Mouse (Mus musculus): ENCODE measurements around the gene Abca5. TPM values are rescaled to one million over a fixed set of nuclear protein-coding genes. Genes with fewer than 3 reads are reported as not detected.
A peak's percentile ranks its signal among the peaks of the same experiment; 100 is the strongest.

Abca5 gene
- polyA plus RNA-seq, 1 experiment from 2014 or later = 2.2 TPM

- ATAC-seq (replicated peaks; ENCODE audit: low FRiP score, low read depth) = no peak
Measured at GRCm38 (mm10) chr11:110330093-110330492, 7.4 kb downstream of the Abca5 start.

GRCm38 (mm10) chr11:110322266-110322665 is 15.2 kb downstream of the Abca5 start:
- DNase-seq (ENCODE audit: low spot score) (no peak), ATAC-seq (replicated peaks; ENCODE audit: low FRiP score, low read depth) (no peak)
- no peak overlapping the region for H3K27ac ChIP-seq
- no peaks in the 10 kb centered on the region for H3K9me3 ChIP-seq (replicated peaks; ENCODE audit: low read length)
- no peaks in the 10 kb centered on the region for H3K36me3 ChIP-seq (ENCODE audit: insufficient read depth, low read length)
- no peak overlapping the region for H3K4me3 ChIP-seq (replicated peaks; ENCODE audit: low read depth, low read length)
- no peaks in the 10 kb centered on the region for H3K4me1 ChIP-seq (replicated peaks; ENCODE audit: insufficient read depth, low read length)
- 82% methylated on average over 8 of the region's 8 CpGs for WGBS
- H3K27me3 ChIP-seq (ENCODE audit: insufficient read depth, low read length) = no peaks in the 10 kb centered on the region
- no peak overlapping the region for H3K9ac ChIP-seq (ENCODE audit: low read depth, low read length)
- no peak overlapping the region for H3K4me2 ChIP-seq (ENCODE audit: low read length)
- no peak for TF ChIP-seq CTCF (IDR thresholded peaks at IDR 0.05; ENCODE audit: low read depth)

More at GRCm38 (mm10) chr11:110330093-110330492, 7.4 kb downstream of the Abca5 start:
- no peak for TF ChIP-seq CTCF (IDR thresholded peaks at IDR 0.05; ENCODE audit: low read depth)
- Histone ChIP-seq H3K4me3 (replicated peaks; ENCODE audit: low read depth, low read length) (no peak overlapping the region), H3K9ac (ENCODE audit: low read depth, low read length) (no peak overlapping the region), H3K27me3 (ENCODE audit: insufficient read depth, low read length) (no peaks in the 10 kb centered on the region), H3K4me1 (replicated peaks; ENCODE audit: insufficient read depth, low read length) (no peaks in the 10 kb centered on the region), H3K4me2 (ENCODE audit: low read length) (no peak overlapping the region), H3K27ac (no peak overlapping the region), H3K36me3 (ENCODE audit: insufficient read depth, low read length) (no peaks in the 10 kb centered on the region), H3K9me3 (replicated peaks; ENCODE audit: low read length) (no peaks in the 10 kb centered on the region)
- 61% methylated on average over 6 of the region's 6 CpGs for WGBS
- DNase-seq (ENCODE audit: low spot score) = peak; percentile 3

GRCm38 (mm10) chr11:110306475-110307168 is 30.9 kb downstream of the Abca5 start:
- TF ChIP-seq CTCF (IDR thresholded peaks at IDR 0.05; ENCODE audit: low read depth) = no peak
- H3K27ac ChIP-seq = no peak overlapping the region
- ATAC-seq (replicated peaks; ENCODE audit: low FRiP score, low read depth) (no peak), DNase-seq (ENCODE audit: low spot score) (no peak)
- no peaks in the 10 kb centered on the region for H3K27me3 ChIP-seq (ENCODE audit: insufficient read depth, low read length)
- no peaks in the 10 kb centered on the region for H3K4me1 ChIP-seq (replicated peaks; ENCODE audit: insufficient read depth, low read length)
- H3K9ac ChIP-seq (ENCODE audit: low read depth, low read length) = no peak overlapping the region
- 86% methylated on average over 12 of the region's 12 CpGs for WGBS
- no peaks in the 10 kb centered on the region for H3K9me3 ChIP-seq (replicated peaks; ENCODE audit: low read length)
- no peak overlapping the region for H3K4me3 ChIP-seq (replicated peaks; ENCODE audit: low read depth, low read length)
- H3K36me3 ChIP-seq (ENCODE audit: insufficient read depth, low read length) = no peaks in the 10 kb centered on the region
- H3K4me2 ChIP-seq (ENCODE audit: low read length) = no peak overlapping the region

GRCm38 (mm10) chr11:110303411-110303810 is 34.1 kb downstream of the Abca5 start:
- DNase-seq (ENCODE audit: low spot score) = no peak
- H3K9me3 ChIP-seq (replicated peaks; ENCODE audit: low read length) = no peaks in the 10 kb centered on the region
- no peak for TF ChIP-seq CTCF (IDR thresholded peaks at IDR 0.05; ENCODE audit: low read depth)
- H3K9ac ChIP-seq (ENCODE audit: low read depth, low read length) = no peak overlapping the region
- H3K27ac ChIP-seq = no peak overlapping the region
- no peaks in the 10 kb centered on the region for H3K36me3 ChIP-seq (ENCODE audit: insufficient read depth, low read length)
- ATAC-seq (replicated peaks; ENCODE audit: low FRiP score, low read depth) = no peak
- WGBS = 72% methylated on average over 3 of the region's 3 CpGs
- no peaks in the 10 kb centered on the region for H3K27me3 ChIP-seq (ENCODE audit: insufficient read depth, low read length)
- H3K4me2 ChIP-seq (ENCODE audit: low read length) = no peak overlapping the region
- no peaks in the 10 kb centered on the region for H3K4me1 ChIP-seq (replicated peaks; ENCODE audit: insufficient read depth, low read length)
- no peak overlapping the region for H3K4me3 ChIP-seq (replicated peaks; ENCODE audit: low read depth, low read length)

GRCm38 (mm10) chr11:110297917-110298533 is 39.5 kb downstream of the Abca5 start:
- ATAC-seq (replicated peaks; ENCODE audit: low FRiP score, low read depth) = no peak
- H3K27ac ChIP-seq = no peak overlapping the region

GRCm38 (mm10) chr11:110290586-110290985 is 46.9 kb downstream of the Abca5 start:
- ATAC-seq (replicated peaks; ENCODE audit: low FRiP score, low read depth) = no peak
- H3K4me1 ChIP-seq (replicated peaks; ENCODE audit: insufficient read depth, low read length) = no peaks in the 10 kb centered on the region
- H3K9ac ChIP-seq (ENCODE audit: low read depth, low read length) = no peak overlapping the region
- H3K4me2 ChIP-seq (ENCODE audit: low read length) = no peak overlapping the region
- no peak overlapping the region for H3K27ac ChIP-seq
- DNase-seq (ENCODE audit: low spot score) = no peak
- H3K36me3 ChIP-seq (ENCODE audit: insufficient read depth, low read length) = no peaks in the 10 kb centered on the region
- no peaks in the 10 kb centered on the region for H3K27me3 ChIP-seq (ENCODE audit: insufficient read depth, low read length)
- no peaks in the 10 kb centered on the region for H3K9me3 ChIP-seq (replicated peaks; ENCODE audit: low read length)
- WGBS = 87% methylated on average over 2 of the region's 2 CpGs
- H3K4me3 ChIP-seq (replicated peaks; ENCODE audit: low read depth, low read length) = no peak overlapping the region
- TF ChIP-seq CTCF (IDR thresholded peaks at IDR 0.05; ENCODE audit: low read depth) = no peak

More at GRCm38 (mm10) chr11:110297917-110298533, 39.5 kb downstream of the Abca5 start:
- DNase-seq (ENCODE audit: low spot score) = no peak
- Histone ChIP-seq H3K27me3 (ENCODE audit: insufficient read depth, low read length) (no peaks in the 10 kb centered on the region), H3K4me1 (replicated peaks; ENCODE audit: insufficient read depth, low read length) (no peaks in the 10 kb centered on the region), H3K36me3 (ENCODE audit: insufficient read depth, low read length) (no peaks in the 10 kb centered on the region), H3K9ac (ENCODE audit: low read depth, low read length) (no peak overlapping the region), H3K4me3 (replicated peaks; ENCODE audit: low read depth, low read length) (no peak overlapping the region), H3K9me3 (replicated peaks; ENCODE audit: low read length) (no peaks in the 10 kb centered on the region), H3K4me2 (ENCODE audit: low read length) (no peak overlapping the region)
- WGBS = 87% methylated on average over 13 of the region's 13 CpGs
- no peak for TF ChIP-seq CTCF (IDR thresholded peaks at IDR 0.05; ENCODE audit: low read depth)
